Mouse (Mus musculus): Measurements from ENCODE around the gene Ano6.
A peak's percentile ranks its signal among the peaks of the same experiment; 100 is the strongest.
"Not testable (repeated sequence)": the region's sequence is repeated elsewhere in the genome, so short reads cannot be mapped to it uniquely, and the experiment has no call there.

The Ano6 gene

GRCm38 (mm10) chr15:95822099-95822498, 31.5 kb downstream of the Ano6 start:
- DNase-seq (ENCODE audit: extremely low read depth, low read depth, low spot score): no peak

DNA sequence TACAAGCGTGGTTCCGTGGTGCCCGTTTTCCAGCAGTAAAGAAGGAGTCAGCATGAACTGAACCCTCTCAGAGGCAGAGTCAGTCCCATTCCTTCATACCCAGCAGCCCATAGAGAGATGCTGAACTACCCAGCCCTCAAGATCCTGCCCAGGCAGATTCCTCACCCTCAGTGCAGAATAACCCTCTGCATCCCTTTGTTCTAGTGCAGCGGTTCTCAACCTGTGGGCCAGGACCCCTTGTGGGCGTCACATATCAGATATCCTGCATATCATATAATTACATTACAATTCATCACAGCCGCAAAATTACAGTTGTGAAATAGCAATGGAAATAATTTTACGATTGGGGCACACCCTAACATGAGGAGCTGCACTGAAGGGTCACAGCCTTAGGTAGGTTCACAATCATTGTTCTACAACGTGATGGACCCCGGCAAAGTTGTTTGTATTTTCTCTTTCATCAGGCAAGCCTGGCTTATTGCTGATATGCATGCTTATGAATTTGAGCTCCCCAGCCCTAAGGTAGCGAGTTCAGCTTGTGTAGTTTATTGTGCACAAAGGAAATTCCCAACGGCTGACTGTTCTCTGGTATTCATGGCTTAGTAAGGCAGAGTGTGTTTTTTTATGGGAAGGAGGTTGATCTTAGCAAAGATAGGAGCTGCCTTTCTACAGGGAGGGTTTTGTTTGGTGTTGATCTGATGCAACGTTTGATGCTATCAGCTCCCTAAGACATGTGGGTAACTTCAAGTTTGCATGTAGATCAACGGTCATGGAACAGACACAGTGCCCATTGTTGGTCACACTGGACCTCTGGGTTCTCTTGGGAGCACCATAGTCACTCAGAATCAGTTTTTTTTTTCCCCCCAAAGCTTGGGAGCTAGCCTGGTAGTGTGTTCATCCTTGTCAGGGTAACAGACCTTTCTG, 33.0 kb downstream of the Ano6 start:
- DNase-seq (ENCODE audit: extremely low read depth, low read depth, low spot score): no peak

- no peak for DNase-seq (ENCODE audit: extremely low read depth, low read depth, low spot score)
Observed at GRCm38 (mm10) chr15:95826516-95826915, 35.9 kb downstream of the Ano6 start.

DNA sequence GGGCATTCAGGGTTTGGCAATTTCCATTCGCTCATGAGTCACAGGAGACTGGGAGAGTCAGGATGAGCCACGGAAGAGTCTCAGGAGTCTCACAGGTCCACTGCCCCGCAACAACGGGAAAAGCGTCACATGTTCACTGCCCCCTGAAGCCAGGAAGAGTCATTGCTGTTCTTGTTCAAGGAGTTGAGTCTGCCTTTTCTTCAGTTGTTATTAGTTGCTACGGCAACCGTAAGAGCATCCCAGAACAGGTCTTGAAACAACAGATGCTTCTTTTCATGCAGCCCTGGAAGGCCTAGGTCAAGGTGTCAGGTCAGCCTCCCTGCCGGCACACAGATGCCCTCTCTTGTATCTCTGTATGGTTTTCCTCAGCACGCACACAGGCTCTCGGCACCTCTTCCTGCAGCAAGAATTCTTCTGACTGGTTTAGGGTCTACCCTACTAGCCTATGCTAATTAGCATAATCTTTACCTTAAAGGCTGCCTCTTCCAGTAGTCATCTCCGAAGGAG, 36.9 kb downstream of the Ano6 start:
- DNase-seq (ENCODE audit: extremely low read depth, low read depth, low spot score): no peak

- not testable (repeated sequence) for DNase-seq (ENCODE audit: extremely low read depth, low read depth, low spot score)
Observed at GRCm38 (mm10) chr15:95828018-95828646, 37.5 kb downstream of the Ano6 start.

GRCm38 (mm10) chr15:95828647-95829254, 38.1 kb downstream of the Ano6 start:
- no peak for DNase-seq (ENCODE audit: extremely low read depth, low read depth, low spot score)

GRCm38 (mm10) chr15:95829553-95830205, 39.0 kb downstream of the Ano6 start:
- DNase-seq (ENCODE audit: extremely low read depth, low read depth, low spot score): no peak

- DNase-seq (ENCODE audit: extremely low read depth, low read depth, low spot score): no peak
Observed at GRCm38 (mm10) chr15:95830206-95830560, 39.5 kb downstream of the Ano6 start.

- DNase-seq (ENCODE audit: extremely low read depth, low read depth, low spot score): no peak
Observed at GRCm38 (mm10) chr15:95833292-95833691, 42.6 kb downstream of the Ano6 start.

DNA sequence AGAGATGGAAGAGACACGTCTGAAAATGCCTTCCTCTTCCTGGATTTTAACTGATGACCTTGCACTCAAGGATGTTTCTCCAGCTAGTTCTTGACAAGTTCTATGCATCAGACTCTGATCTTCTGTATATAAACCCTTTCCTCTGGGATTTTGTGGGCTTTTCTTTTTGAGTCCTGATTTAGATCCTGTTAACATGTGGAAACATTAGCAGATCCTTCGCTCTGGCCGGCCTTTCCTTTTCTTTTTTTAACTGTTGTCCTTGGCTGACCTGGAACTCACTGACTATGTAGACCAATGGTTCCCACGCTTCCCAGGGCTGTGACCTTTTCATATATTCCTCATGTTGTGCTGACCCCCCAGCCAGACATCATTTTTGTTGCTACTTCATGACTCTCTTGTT, 45.4 kb downstream of the Ano6 start:
- no peak for DNase-seq (ENCODE audit: extremely low read depth, low read depth, low spot score)

DNA sequence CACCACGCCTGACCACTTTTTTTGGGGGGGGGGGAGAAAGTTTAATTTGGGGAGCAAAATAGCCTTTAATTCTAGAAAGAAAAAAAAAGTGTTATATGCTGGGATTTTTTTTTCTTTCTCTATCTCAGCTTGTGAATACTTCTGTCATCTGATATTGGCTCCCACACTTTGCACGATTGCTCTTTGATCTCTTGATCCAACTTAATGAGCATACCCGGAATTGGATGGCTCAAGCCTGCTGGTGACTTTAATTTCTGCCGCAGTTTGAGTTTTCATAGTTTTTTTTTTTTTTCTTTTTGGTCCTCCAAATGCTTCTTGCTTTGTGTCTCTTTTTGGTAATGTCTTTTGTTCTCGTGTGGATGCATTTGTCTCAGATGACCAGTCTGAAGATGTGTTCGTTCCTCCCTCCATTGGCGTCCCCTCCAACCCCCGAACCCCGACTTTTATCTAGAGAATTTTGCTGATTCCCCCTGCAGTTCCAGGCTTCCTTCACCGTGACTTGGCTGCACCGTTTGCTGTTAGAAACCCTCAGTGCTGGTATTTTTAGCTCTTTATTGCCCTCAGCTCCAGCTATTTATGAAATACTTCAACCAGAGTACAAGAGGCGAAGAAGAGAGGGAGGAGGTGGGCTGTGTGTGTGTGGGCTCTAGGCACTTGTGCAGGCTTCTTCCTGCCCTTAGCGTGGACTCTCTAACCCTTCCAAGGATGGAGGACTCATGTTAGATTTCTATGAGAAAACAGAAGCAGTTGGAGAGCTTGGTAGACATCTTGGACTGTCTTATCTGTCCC, 46.2 kb downstream of the Ano6 start:
- no peak for DNase-seq (ENCODE audit: extremely low read depth, low read depth, low spot score)

DNA sequence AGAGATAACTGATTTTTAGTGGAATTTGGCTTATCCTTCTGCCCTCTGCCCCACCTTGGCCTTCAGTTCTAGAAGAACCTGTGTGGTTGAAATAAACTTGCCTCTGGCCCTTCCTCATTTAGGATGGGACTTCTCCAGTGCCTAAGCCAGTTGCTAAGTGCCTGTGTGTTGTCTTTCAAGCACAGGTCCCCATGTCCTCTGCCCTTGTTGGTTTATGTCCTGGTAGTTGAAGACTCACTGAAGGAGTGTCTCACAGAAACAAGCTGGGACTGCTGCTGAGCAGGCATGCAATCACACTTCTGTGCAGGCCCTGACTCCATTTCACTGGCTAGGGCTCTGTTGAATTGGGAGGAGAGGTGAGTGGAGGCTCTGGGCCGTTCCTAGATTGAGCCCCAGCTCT, 46.9 kb downstream of the Ano6 start:
- DNase-seq (ENCODE audit: extremely low read depth, low read depth, low spot score): peak; percentile 92

- no peak for DNase-seq (ENCODE audit: extremely low read depth, low read depth, low spot score)
Observed at GRCm38 (mm10) chr15:95838171-95839020, 47.8 kb downstream of the Ano6 start.

DNA sequence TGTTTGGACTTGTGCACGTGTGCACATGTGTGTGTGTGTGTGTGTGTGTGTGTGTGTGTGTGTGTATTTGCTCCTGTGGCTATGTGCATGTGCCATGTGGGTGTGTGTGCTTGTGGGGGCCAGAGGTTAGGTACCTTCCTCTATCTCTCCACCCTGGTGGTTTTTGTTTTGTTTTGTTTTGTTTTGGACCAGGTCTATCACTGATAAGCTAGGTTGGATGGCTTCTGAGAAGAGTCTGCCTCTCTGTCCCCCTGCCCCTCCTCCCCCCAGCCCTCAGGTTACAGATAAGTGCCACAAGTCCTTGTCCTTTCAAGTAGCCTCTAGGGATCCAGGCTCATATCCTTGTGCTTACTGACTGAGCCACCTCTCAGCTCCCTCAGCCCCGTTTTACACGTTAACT, 49.1 kb downstream of the Ano6 start:
- no peak for DNase-seq (ENCODE audit: extremely low read depth, low read depth, low spot score)

DNA sequence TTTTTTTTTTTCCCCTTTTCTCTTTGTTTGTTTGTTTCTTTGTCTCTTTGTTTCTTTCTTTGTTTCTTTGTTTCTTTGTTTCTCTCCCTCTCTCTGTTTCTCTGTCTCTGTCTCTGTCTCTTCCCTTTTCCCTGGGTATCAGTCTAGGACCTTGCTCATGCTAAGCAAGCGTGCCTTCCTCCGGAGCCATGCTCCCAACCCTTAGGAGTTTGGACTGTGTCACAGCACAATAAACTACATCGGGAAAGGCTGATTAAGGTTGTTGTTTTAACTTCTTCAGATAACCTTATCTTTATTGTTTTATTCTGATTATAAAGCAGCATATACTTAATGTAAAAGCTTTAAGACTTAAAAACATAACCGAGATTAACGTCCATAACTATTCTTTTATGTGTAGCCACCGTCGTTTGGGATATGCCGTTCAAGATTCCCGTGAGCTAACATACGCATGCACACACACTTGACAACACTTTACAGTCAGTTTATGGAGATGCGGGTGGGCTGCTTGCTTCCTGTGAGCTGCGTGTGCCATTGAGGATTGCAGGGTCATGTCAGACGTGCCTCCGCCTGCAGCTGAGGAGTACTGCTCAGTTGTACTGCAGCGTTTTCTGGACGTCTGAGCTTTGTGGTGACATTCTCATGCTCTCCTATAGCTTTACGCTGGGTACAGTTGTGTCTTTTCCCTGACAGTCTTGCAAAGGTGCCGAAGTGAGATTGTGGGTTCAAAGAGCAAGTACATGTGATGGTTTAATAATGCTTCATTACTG, 52.7 kb downstream of the Ano6 start:
- no peak for DNase-seq (ENCODE audit: extremely low read depth, low read depth, low spot score)

GRCm38 (mm10) chr15:95844412-95844811, 53.8 kb downstream of the Ano6 start:
- no peak for DNase-seq (ENCODE audit: extremely low read depth, low read depth, low spot score)

DNA sequence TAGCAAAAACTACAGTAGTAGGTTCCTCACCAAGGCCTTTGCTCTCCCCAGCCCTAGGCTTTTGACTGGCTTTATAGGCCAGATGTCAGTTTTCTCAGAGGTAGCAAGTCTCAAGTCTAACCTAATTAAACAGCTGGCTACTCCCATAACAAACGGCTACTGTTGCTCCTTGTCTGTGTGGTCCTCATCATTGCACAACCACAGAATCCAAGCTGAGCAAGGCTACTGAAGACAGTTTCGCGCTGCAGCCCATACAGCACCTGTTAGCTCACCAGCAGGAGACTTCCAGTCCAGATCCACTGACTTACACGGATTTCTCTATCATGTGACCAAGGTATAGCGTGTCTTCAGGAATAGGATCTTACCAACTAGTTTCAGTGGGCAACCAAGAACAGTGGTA, 55.5 kb downstream of the Ano6 start:
- no peak for DNase-seq (ENCODE audit: extremely low read depth, low read depth, low spot score)

DNA sequence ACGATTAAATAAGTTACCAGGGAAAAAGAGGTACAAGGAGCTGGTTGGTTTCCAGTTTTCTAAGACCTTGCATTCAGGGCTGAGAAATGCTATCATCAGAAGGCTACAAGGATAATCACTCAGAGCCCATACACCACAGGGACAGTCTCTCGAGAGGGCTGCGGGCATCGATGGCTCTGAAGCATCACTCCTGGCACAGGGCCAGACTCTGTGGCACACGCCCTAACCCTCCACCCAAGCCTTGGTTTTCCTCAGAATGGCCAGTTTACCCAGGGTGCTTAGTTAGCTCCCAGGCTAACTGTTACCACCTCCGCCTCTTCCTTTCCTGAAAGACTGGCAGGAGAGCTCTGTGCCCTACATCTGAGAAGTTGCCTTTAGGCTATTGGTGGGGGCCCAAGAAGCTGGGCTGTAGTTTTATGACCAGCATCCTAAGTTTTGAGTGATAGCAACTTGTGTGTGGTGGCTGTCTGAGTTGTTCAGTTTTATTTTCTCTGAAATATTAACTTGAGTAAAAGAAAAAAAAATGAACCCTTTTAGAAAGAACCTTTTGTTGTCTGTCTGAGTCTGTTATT, 57.9 kb downstream of the Ano6 start:
- DNase-seq (ENCODE audit: extremely low read depth, low read depth, low spot score): no peak
